ENCODE assay signal across 8 mouse cellular contexts in genomic region chr1:73963626-73964025, GRCm38 (mm10).
A peak's percentile ranks its signal among the peaks of the same experiment; 100 is the strongest.
DNase-seq lines count a peak whose midpoint lies in the region; ATAC-seq lines count a peak whose summit lies in the region.

No protein-coding gene starts in this region.

- WGBS in hindbrain, embryonic 16.5 days = 27% methylated on average over 8 of the region's 8 CpGs
- WGBS in liver, embryonic 12.5 days (ENCODE audit: insufficient replicate concordance) = 41% methylated on average over 8 of the region's 8 CpGs
- 24% methylated on average over 8 of the region's 8 CpGs for WGBS in stomach, embryonic 15.5 days

- intact Hi-C loops in gastrocnemius, postnatal 14 days (cut with DNase I; ENCODE audit: low total_unique reads) = no loop called here

- H3K4me1 ChIP-seq in hindbrain, embryonic 16.5 days (ENCODE audit: control insufficient read depth, insufficient read depth, low read depth, low read length) = peaks cover 22% of the 10 kb centered on the region
- H3K4me1 ChIP-seq in liver, embryonic 12.5 days = peaks cover 14% of the 10 kb centered on the region; the same call in 1 of the 2 replicates
- H3K4me1 ChIP-seq in stomach, embryonic 15.5 days = peaks cover 57% of the 10 kb centered on the region

- no peak overlapping the region; the same call in 1 of the 2 replicates for H3K9ac ChIP-seq in hindbrain, embryonic 16.5 days (ENCODE audit: low read depth, low read length)
- H3K9ac ChIP-seq in liver, embryonic 12.5 days = no peak overlapping the region
- 0 out of 2 replicates have a peak overlapping the region, but pooled peaks have one; percentile 3 for H3K9ac ChIP-seq in stomach, embryonic 15.5 days

- peak; percentile 57; the same call in 1 of the 2 replicates for ATAC-seq in hindbrain, embryonic 16.5 days
- no peak for ATAC-seq in liver, embryonic 12.5 days
- ATAC-seq in stomach, embryonic 15.5 days (ENCODE audit: insufficient read depth, low FRiP score, low read depth) = no peak
- ATAC-seq in megakaryocyte progenitor cell, adult 5-6 weeks (replicated peaks; ENCODE audit: poor library complexity) = no peak

- no peaks in the 10 kb centered on the region for H3K9me3 ChIP-seq in hindbrain, embryonic 16.5 days (ENCODE audit: control insufficient read depth, low read length)
- H3K9me3 ChIP-seq in liver, embryonic 12.5 days (replicated peaks) = no peaks in the 10 kb centered on the region
- H3K9me3 ChIP-seq in stomach, embryonic 15.5 days = no peaks in the 10 kb centered on the region

- peak overlapping the region; percentile 12; the same call in 1 of the 2 replicates for H3K4me2 ChIP-seq in hindbrain, embryonic 16.5 days (ENCODE audit: low read length)
- no peak overlapping the region for H3K4me2 ChIP-seq in liver, embryonic 12.5 days
- H3K4me2 ChIP-seq in stomach, embryonic 15.5 days = peak overlapping the region; percentile 57

- H3K27me3 ChIP-seq in hindbrain, embryonic 16.5 days (replicated peaks; ENCODE audit: control insufficient read depth, insufficient read depth, low read length) = no peaks in the 10 kb centered on the region
- no peaks in the 10 kb centered on the region for H3K27me3 ChIP-seq in liver, embryonic 12.5 days (replicated peaks)
- H3K27me3 ChIP-seq in stomach, embryonic 15.5 days (replicated peaks) = no peaks in the 10 kb centered on the region

- DNase-seq in urinary bladder, postnatal 14 days (ENCODE audit: low spot score) = peak; percentile 74
- DNase-seq in urinary bladder, postnatal 10 days (ENCODE audit: low spot score) = no peak
- DNase-seq in gastrocnemius, postnatal 14 days = peak; percentile 84
- DNase-seq in c-Kit-positive CD71-positive TER-119-positive erythroid progenitor cells, embryonic 14.5 days (ENCODE audit: low spot score) = no peak

- H3K4me3 ChIP-seq in hindbrain, embryonic 16.5 days (ENCODE audit: low read length) = no peak overlapping the region
- H3K4me3 ChIP-seq in liver, embryonic 12.5 days = no peak overlapping the region
- no peak overlapping the region for H3K4me3 ChIP-seq in stomach, embryonic 15.5 days (replicated peaks)

- H3K36me3 ChIP-seq in hindbrain, embryonic 16.5 days (ENCODE audit: control insufficient read depth, insufficient read depth, low read length) = no peaks in the 10 kb centered on the region
- H3K36me3 ChIP-seq in liver, embryonic 12.5 days = no peaks in the 10 kb centered on the region
- H3K36me3 ChIP-seq in stomach, embryonic 15.5 days = no peaks in the 10 kb centered on the region

- H3K27ac ChIP-seq in hindbrain, embryonic 16.5 days (ENCODE audit: low read depth, low read length) = peak overlapping the region; percentile 69
- H3K27ac ChIP-seq in liver, embryonic 12.5 days = peak overlapping the region; percentile 70; the same call in 1 of the 2 replicates
- peak overlapping the region; percentile 95 for H3K27ac ChIP-seq in stomach, embryonic 15.5 days

Comparison
In these comparisons a context has a peak if more than half of its experiments do, and no peak if none do; other contexts are left out.
1. DNase-seq: peak in urinary bladder, postnatal 14 days (single experiment) and gastrocnemius, postnatal 14 days (single experiment); none in urinary bladder, postnatal 10 days (single experiment) and c-Kit-positive CD71-positive TER-119-positive erythroid progenitor cells, embryonic 14.5 days (single experiment).
2. Peak in every context shown above with its lines, with median percentiles within 50 percentile points of each other: H3K27ac ChIP-seq.